Mouse (Mus musculus) heart, embryonic 12.5 days (tissue): ENCODE data around the gene Sergef. TPM values are rescaled to one million over a fixed set of nuclear protein-coding genes. Genes with fewer than 3 reads are reported as not detected.
A peak's percentile ranks its signal among the peaks of the same experiment; 100 is the strongest.

Experiments
- ATAC-seq: fragments of 200-750 bp; cut with Nextera tagmentation; 2 replicates; pipeline ENCODE4 v1.8.0; 2017; ENCODE audit warnings: moderate TSS enrichment, moderate library complexity; ENCODE audit not compliant: insufficient number of reproducible peaks, low FRiP score
- H3K27ac ChIP-seq: fragments of 300-500 bp; sonication (generic); 2 replicates; pipeline ENCODE4 v1.5.1; 2016; ENCODE audit warnings: mild to moderate bottlenecking, moderate library complexity; ENCODE audit not compliant: poor library complexity, severe bottlenecking
- H3K27me3 ChIP-seq: fragments of 300-500 bp; sonication (generic); replicated peaks from 2 replicates; pipeline ENCODE4 v1.6.1; 2016; ENCODE audit warnings: mild to moderate bottlenecking, moderate library complexity
- H3K36me3 ChIP-seq: fragments of 300-500 bp; sonication (generic); 2 replicates; pipeline ENCODE4 v1.6.1; 2016; ENCODE audit warnings: mild to moderate bottlenecking, moderate library complexity
- H3K4me1 ChIP-seq: fragments of 300-500 bp; sonication (generic); replicated peaks from 2 replicates; pipeline ENCODE4 v1.6.1; 2016; ENCODE audit warnings: mild to moderate bottlenecking
- H3K4me2 ChIP-seq: fragments of 300-500 bp; sonication (generic); 2 replicates; pipeline ENCODE4 v1.6.1; 2016; ENCODE audit warnings: mild to moderate bottlenecking, moderate library complexity
- H3K4me3 ChIP-seq: fragments of 300-500 bp; sonication (generic); 2 replicates; pipeline ENCODE4 v1.5.1; 2016; ENCODE audit warnings: mild to moderate bottlenecking
- H3K9ac ChIP-seq: fragments of 300-500 bp; sonication (generic); 2 replicates; pipeline ENCODE4 v1.6.1; 2016; ENCODE audit warnings: mild to moderate bottlenecking, moderate library complexity
- H3K9me3 ChIP-seq: fragments of 300-500 bp; sonication (generic); replicated peaks from 2 replicates; pipeline ENCODE4 v1.6.1; 2016; ENCODE audit warnings: mild to moderate bottlenecking, moderate library complexity
- WGBS: fragments of 180-500 bp; shearing (Covaris S2); methylation state at CpG from one replicate; pipeline ENCODE4 v1.1.7; 2016; 5-methylcytosine and 5-hydroxymethylcytosine counted together
- polyA plus RNA-seq: library from polyadenylated mRNA; unstranded; fragments of >200 nt; fragmentation: Nextera tagmentation; extraction: Ambion mirVana; gene quantifications from 2 replicates; pipeline ENCODE4 v1.2.1, GENCODE M21; 2016

Gene Sergef
- polyA plus RNA-seq, 1 experiment from 2014 or later = 9.8 TPM

DNA sequence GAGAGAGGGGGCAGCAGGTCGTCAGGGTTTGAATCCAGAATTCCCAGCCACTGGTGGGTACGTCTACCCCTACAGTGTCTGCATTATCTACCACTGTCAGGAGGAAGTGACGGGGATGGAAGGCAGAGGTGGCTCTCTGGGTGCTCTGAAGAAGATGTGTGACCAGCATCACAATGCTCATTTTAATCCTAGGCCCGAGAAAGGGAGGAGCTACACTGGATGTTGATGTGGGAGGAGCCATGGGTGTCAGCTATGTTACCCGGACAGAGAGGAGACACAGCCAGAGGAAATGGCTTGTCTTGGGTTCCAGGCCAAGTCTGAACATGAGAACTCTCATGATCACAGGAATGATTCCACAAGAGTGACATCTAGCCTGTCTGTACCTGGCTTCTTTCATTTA, 122.4 kb downstream of the Sergef start:
- 53% methylated on average over 5 of the region's 5 CpGs for WGBS
- H3K4me3 ChIP-seq = no peak overlapping the region
- ATAC-seq = no peak

DNA sequence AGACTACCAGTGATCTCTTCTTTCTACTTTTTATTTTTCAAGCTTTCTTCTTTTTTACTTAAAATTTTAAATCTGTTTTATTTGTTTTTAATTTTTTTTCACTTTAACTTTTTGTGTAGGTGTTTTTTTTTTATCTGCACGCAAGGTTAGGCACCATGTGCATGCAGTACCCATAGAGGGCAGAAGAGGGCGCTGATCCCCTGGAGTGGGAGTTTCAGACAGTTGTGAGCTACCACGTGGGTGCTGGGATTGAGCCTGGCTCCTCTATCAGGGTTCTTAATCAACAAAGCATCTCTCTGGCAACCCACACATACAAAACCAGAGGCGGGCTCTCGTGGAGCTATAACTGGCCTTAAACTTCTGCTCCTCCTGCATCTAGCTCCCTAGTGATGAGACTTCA, 123.6 kb downstream of the Sergef start:
- no peaks in the 10 kb centered on the region for H3K27me3 ChIP-seq
- no peak overlapping the region for H3K4me2 ChIP-seq
- no peak overlapping the region for H3K4me3 ChIP-seq
- H3K4me1 ChIP-seq = no peaks in the 10 kb centered on the region
- WGBS = 74% methylated on average over 5 of the region's 5 CpGs
- no peaks in the 10 kb centered on the region for H3K36me3 ChIP-seq
- no peak for ATAC-seq
- H3K9ac ChIP-seq = no peak overlapping the region
- no peaks in the 10 kb centered on the region for H3K9me3 ChIP-seq
- H3K27ac ChIP-seq = no peak overlapping the region

More for the DNA sequence above, 122.4 kb downstream of the Sergef start:
- H3K9ac ChIP-seq = no peak overlapping the region
- H3K4me2 ChIP-seq = no peak overlapping the region
- H3K27me3 ChIP-seq = no peaks in the 10 kb centered on the region
- H3K36me3 ChIP-seq = no peaks in the 10 kb centered on the region
- H3K9me3 ChIP-seq = no peaks in the 10 kb centered on the region
- no peaks in the 10 kb centered on the region for H3K4me1 ChIP-seq
- no peak overlapping the region for H3K27ac ChIP-seq

DNA sequence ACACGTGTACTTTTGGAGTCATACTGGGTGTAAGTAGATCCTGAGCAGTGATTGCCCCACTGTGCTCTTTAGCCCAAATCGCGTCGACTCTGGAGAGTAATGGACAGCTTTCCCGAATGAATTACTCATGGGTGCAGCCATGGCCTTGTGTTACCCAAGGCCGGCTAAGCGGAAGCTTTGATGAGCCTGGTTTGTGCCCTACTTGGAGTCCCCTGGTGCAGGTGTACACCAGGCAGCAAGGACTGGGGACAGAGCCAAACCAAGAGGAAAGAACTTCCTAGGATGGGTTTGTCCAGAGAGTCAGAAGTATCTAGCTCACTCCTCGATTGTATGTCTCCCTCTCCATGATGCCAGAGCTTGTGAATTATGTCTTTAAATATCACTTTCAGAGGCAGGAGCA, 124.6 kb downstream of the Sergef start:
- no peak for ATAC-seq
- no peak overlapping the region for H3K27ac ChIP-seq
- no peaks in the 10 kb centered on the region for H3K4me1 ChIP-seq
- no peak overlapping the region for H3K4me2 ChIP-seq
- no peaks in the 10 kb centered on the region for H3K27me3 ChIP-seq
- H3K4me3 ChIP-seq = no peak overlapping the region
- no peaks in the 10 kb centered on the region for H3K36me3 ChIP-seq
- 85% methylated on average over 8 of the region's 8 CpGs for WGBS
- no peak overlapping the region for H3K9ac ChIP-seq
- H3K9me3 ChIP-seq = no peaks in the 10 kb centered on the region

GRCm38 (mm10) chr7:46513562-46513961, 126.0 kb downstream of the Sergef start:
- Histone ChIP-seq H3K36me3 (no peaks in the 10 kb centered on the region), H3K4me2 (no peak overlapping the region)

DNA sequence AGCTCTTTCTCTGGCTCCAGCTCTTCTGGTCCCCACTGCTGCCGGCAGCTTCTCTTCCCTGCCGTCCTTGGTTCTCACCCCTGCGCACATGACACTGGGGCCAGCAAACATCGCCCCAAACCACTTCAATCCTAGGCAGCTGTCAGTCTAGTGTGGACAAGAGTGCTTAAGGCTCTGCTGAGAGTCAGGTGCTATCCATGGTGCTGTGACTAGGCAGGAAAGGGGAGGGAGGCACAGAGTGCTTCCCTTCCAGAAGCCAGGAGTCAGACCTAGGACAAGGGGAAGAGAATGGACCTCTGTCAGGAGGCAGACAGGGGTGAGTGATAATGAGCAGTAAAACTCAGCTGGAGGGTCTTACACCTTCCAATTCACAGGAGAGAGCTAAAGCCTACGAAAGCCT, 126.8 kb downstream of the Sergef start:
- Histone ChIP-seq H3K9me3 (no peaks in the 10 kb centered on the region; the same call in 1 of the 2 replicates), H3K27me3 (no peaks in the 10 kb centered on the region), H3K9ac (no peak overlapping the region), H3K36me3 (no peaks in the 10 kb centered on the region), H3K4me1 (no peaks in the 10 kb centered on the region), H3K4me3 (no peak overlapping the region), H3K27ac (no peak overlapping the region), H3K4me2 (no peak overlapping the region)
- WGBS = 46% methylated on average over 5 of the region's 5 CpGs
- 0 out of 2 replicates have a peak, but pooled peaks have one; percentile 25 for ATAC-seq

More at GRCm38 (mm10) chr7:46513562-46513961, 126.0 kb downstream of the Sergef start:
- Histone ChIP-seq H3K9me3 (no peaks in the 10 kb centered on the region), H3K27ac (no peak overlapping the region), H3K4me3 (no peak overlapping the region), H3K9ac (no peak overlapping the region), H3K27me3 (no peaks in the 10 kb centered on the region), H3K4me1 (no peaks in the 10 kb centered on the region)
- no peak for ATAC-seq
- whole genome bisulfite sequencing = 78% methylated on average over 8 of the region's 8 CpGs

DNA sequence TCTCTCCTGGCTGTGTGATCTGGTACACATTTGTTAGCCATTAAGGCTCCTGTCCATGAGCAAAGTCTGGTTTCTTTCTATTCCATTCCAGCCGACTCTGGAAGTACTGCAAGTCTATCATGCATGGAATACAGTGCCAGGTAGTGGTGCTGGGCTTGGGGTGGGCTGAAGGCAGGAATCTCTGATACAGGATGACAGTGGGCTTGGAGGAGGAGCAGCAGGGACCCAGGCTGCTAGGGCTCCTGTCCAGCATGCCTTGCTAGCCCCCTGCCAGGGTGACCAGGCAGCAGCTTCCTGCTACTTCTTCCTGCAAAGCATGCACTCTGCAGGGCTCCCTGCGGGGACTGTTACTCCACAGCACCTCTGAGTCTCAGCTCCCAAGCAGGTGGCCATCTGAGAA, 128.8 kb downstream of the Sergef start:
- no peak for ATAC-seq
- Histone ChIP-seq H3K36me3 (no peaks in the 10 kb centered on the region), H3K4me2 (no peak overlapping the region), H3K9ac (no peak overlapping the region), H3K27ac (no peak overlapping the region), H3K4me3 (no peak overlapping the region), H3K4me1 (no peaks in the 10 kb centered on the region), H3K27me3 (no peaks in the 10 kb centered on the region), H3K9me3 (no peaks in the 10 kb centered on the region; the same call in 1 of the 2 replicates)
- 52% methylated on average over 2 of the region's 2 CpGs for WGBS

- ATAC-seq = no peak
- no peaks in the 10 kb centered on the region for H3K27me3 ChIP-seq
- WGBS = 64% methylated on average over 24 of the region's 24 CpGs
- no peak overlapping the region for H3K9ac ChIP-seq
- no peaks in the 10 kb centered on the region for H3K4me1 ChIP-seq
- H3K36me3 ChIP-seq = no peaks in the 10 kb centered on the region
- H3K4me2 ChIP-seq = no peak overlapping the region
- no peak overlapping the region for H3K4me3 ChIP-seq
- no peak overlapping the region for H3K27ac ChIP-seq
- no peaks in the 10 kb centered on the region; the same call in 1 of the 2 replicates for H3K9me3 ChIP-seq
These were observed 130.0 kb downstream of the Sergef start for GRCm38 (mm10) chr7:46509391-46510310.

DNA sequence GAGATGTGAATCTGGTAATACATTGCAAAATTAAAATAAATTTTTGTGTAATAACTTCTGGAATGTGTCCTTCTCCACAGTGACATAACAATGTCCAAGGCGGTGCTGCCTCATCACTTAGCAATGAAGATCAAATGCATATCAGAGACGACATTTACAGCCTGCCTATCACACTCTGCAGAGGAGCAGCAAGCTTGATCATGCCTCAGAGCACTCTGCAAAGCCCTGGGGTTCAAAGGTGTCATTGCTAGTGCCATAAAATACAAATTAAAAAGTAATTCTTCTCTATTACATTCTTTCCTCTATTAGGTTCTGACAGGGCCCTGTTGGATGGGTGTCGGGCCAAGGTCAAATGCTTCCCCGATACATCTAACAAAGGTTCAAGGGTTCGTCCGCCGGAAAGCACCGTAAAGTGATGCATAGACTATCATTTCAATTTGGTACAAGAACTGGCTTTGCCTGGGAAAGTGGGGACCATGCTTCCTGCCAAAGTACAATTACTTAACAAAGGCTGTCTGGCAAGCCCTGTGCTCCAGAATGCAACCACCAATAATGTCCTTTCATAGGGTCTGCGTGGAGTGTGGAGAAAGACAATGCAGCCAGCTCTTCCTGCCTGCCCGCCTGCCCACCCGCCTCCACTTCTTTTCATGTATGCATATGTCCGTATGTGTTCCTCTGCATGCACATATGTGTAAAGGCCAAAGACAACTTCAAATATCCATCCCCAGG, 130.9 kb downstream of the Sergef start:
- no peaks in the 10 kb centered on the region for H3K27me3 ChIP-seq
- no peaks in the 10 kb centered on the region; the same call in 1 of the 2 replicates for H3K9me3 ChIP-seq
- no peaks in the 10 kb centered on the region for H3K36me3 ChIP-seq
- WGBS = 82% methylated on average over 12 of the region's 12 CpGs
- no peak overlapping the region for H3K4me3 ChIP-seq
- H3K4me2 ChIP-seq = no peak overlapping the region
- no peak overlapping the region for H3K9ac ChIP-seq
- no peaks in the 10 kb centered on the region for H3K4me1 ChIP-seq
- no peak overlapping the region for H3K27ac ChIP-seq
- ATAC-seq = no peak

- no peaks in the 10 kb centered on the region; the same call in 1 of the 2 replicates for H3K4me1 ChIP-seq
- no peak overlapping the region for H3K4me3 ChIP-seq
- no peak overlapping the region for H3K9ac ChIP-seq
- no peak overlapping the region for H3K27ac ChIP-seq
- 45% methylated on average over 4 of the region's 4 CpGs for WGBS
- no peaks in the 10 kb centered on the region; the same call in 1 of the 2 replicates for H3K9me3 ChIP-seq
- H3K4me2 ChIP-seq = no peak overlapping the region
- H3K36me3 ChIP-seq = no peaks in the 10 kb centered on the region
- no peaks in the 10 kb centered on the region for H3K27me3 ChIP-seq
- no peak for ATAC-seq
These were observed 135.4 kb downstream of the Sergef start for GRCm38 (mm10) chr7:46504157-46504556.

GRCm38 (mm10) chr7:46502650-46503049, 137.0 kb downstream of the Sergef start:
- Histone ChIP-seq H3K4me2 (no peak overlapping the region), H3K4me3 (no peak overlapping the region), H3K27me3 (no peaks in the 10 kb centered on the region), H3K4me1 (no peaks in the 10 kb centered on the region; the same call in 1 of the 2 replicates), H3K27ac (no peak overlapping the region), H3K9ac (no peak overlapping the region), H3K9me3 (no peaks in the 10 kb centered on the region; the same call in 1 of the 2 replicates), H3K36me3 (no peaks in the 10 kb centered on the region)
- no peak for ATAC-seq
- WGBS = 56% methylated on average over 13 of the region's 13 CpGs

DNA sequence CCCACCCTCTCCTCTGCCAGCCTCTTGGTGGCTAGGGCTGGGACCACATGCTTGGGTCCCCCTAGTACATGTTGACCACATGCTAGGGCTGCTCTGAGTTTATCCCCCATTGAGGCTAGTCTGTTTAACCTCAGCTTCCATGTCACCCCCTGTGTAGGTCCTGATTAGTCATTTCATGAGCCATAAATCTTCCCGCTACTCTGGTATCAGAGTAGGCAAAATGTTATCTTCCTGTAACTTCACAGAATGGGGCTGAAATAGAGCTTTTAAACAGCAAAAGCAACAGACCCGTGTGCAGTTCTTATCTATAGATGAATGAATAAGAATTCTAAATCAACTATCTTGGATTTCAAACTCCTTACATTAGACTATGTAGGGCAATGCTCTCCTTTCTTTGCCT, 138.1 kb downstream of the Sergef start:
- no peak overlapping the region for H3K4me3 ChIP-seq
- WGBS = 57% methylated on average over 2 of the region's 2 CpGs
- no peaks in the 10 kb centered on the region for H3K27me3 ChIP-seq
- no peak for ATAC-seq
- no peaks in the 10 kb centered on the region for H3K36me3 ChIP-seq
- no peak overlapping the region for H3K4me2 ChIP-seq
- no peak overlapping the region for H3K27ac ChIP-seq
- H3K9me3 ChIP-seq = no peaks in the 10 kb centered on the region
- no peaks in the 10 kb centered on the region; the same call in 1 of the 2 replicates for H3K4me1 ChIP-seq
- H3K9ac ChIP-seq = no peak overlapping the region
